Mouse (Mus musculus) cerebellum, adult 11-12 months (tissue): ENCODE results near the gene Ppp1r12c.

Experiments
- DNase-seq: peaks from one replicate; pipeline ENCODE4 v3.0.0; 2022

Ppp1r12c gene

GRCm38 (mm10) chr7:4491308-4491707, 10.2 kb downstream of the Ppp1r12c start:
- no peak for DNase-seq

GRCm38 (mm10) chr7:4482281-4482680, 19.2 kb downstream of the Ppp1r12c start:
- no peak for DNase-seq

GRCm38 (mm10) chr7:4479674-4480073, 21.8 kb downstream of the Ppp1r12c start:
- no peak for DNase-seq

GRCm38 (mm10) chr7:4478796-4479291, 22.6 kb downstream of the Ppp1r12c start:
- no peak for DNase-seq

GRCm38 (mm10) chr7:4478021-4478795, 23.3 kb downstream of the Ppp1r12c start:
- DNase-seq, result peak; percentile 79

- no peak for DNase-seq
Measured at GRCm38 (mm10) chr7:4473940-4474339, 27.5 kb downstream of the Ppp1r12c start.

GRCm38 (mm10) chr7:4471179-4471555, 30.3 kb downstream of the Ppp1r12c start:
- DNase-seq, result peak; percentile 62

GRCm38 (mm10) chr7:4470275-4471178, 31.0 kb downstream of the Ppp1r12c start:
- peak; percentile 69 for DNase-seq

- DNase-seq, result no peak
Measured at GRCm38 (mm10) chr7:4467801-4468200, 33.7 kb downstream of the Ppp1r12c start.

GRCm38 (mm10) chr7:4464194-4464824, 37.2 kb downstream of the Ppp1r12c start:
- no peak for DNase-seq

- no peak for DNase-seq
Measured at GRCm38 (mm10) chr7:4460576-4461434, 40.7 kb downstream of the Ppp1r12c start, which contains the start of gene Eps8l1. Gene Eps8l1 (plus strand): TSS chr7:4460674.

- no peak for DNase-seq
Measured at GRCm38 (mm10) chr7:4452644-4453043, 48.8 kb downstream of the Ppp1r12c start.

GRCm38 (mm10) chr7:4449211-4449610, 52.3 kb downstream of the Ppp1r12c start:
- DNase-seq, result no peak

GRCm38 (mm10) chr7:4448439-4448838, 53.0 kb downstream of the Ppp1r12c start:
- no peak for DNase-seq

GRCm38 (mm10) chr7:4447138-4447537, 54.3 kb downstream of the Ppp1r12c start:
- peak; percentile 34 for DNase-seq

GRCm38 (mm10) chr7:4445216-4445791, 56.2 kb downstream of the Ppp1r12c start, which contains the start of gene Rdh13:
Gene Rdh13 (minus strand): TSS chr7:4445649.
- DNase-seq, result peak; percentile 91

GRCm38 (mm10) chr7:4440549-4440948, 60.9 kb downstream of the Ppp1r12c start:
- DNase-seq, result no peak

- no peak for DNase-seq
Measured at GRCm38 (mm10) chr7:4437721-4438120, 63.8 kb downstream of the Ppp1r12c start.

GRCm38 (mm10) chr7:4432026-4432425, 69.5 kb downstream of the Ppp1r12c start:
- DNase-seq, result no peak

- DNase-seq, result no peak
Measured at GRCm38 (mm10) chr7:4431548-4431947, 69.9 kb downstream of the Ppp1r12c start.
